Mouse (Mus musculus) heart, adult 2 months (tissue): ENCODE measurements around the gene Eprs.

Experiments
- EP300 ChIP-seq: fragments of 200-500 bp; IDR thresholded peaks from 2 replicates; pipeline ENCODE4 v1.6.1; 2011; ENCODE audit warnings: low read depth, low read length, control low read depth; ENCODE audit not compliant: insufficient read depth
- POLR2A ChIP-seq: fragments of 200-500 bp; IDR thresholded peaks from 2 replicates; pipeline ENCODE4 v1.6.1; 2011; ENCODE audit warnings: mild to moderate bottlenecking, low read depth, low read length, control low read depth; ENCODE audit not compliant: insufficient read depth

DNA sequence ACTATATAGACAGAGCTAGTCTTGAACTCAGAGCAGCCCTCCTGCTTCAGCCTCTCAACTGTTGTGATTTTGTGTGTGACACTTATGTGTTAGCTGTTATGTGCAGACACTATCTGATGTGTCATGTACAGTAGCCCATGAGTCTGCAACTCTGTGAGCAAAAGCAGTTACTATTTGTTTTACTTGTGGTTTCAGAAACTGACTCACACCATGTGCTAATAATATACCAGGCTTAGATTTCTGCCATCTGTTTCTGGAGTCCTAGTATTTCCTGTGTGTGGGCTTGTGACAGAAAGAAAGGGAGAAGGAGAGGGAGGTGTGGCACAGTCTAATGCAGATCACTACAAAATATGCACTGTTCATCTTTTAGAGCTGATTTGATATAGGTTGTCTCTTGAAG, 13.5 kb downstream of the Eprs start:
- TF ChIP-seq POLR2A = no peak
- no peak for TF ChIP-seq EP300
